Mouse (Mus musculus) lung, postnatal 0 days (tissue): ENCODE data around the gene Cdc37l1.

ENCODE experiments used
- CTCF ChIP-seq: IDR thresholded peaks from 2 replicates; pipeline ENCODE4 v1.5.1; 2016; ENCODE audit warnings: antibody characterized with exemption, mild to moderate bottlenecking
- EP300 ChIP-seq: IDR thresholded peaks from 2 replicates; pipeline ENCODE4 v1.6.1; 2016; ENCODE audit warnings: antibody characterized with exemption, mild to moderate bottlenecking, control low read depth

DNA sequence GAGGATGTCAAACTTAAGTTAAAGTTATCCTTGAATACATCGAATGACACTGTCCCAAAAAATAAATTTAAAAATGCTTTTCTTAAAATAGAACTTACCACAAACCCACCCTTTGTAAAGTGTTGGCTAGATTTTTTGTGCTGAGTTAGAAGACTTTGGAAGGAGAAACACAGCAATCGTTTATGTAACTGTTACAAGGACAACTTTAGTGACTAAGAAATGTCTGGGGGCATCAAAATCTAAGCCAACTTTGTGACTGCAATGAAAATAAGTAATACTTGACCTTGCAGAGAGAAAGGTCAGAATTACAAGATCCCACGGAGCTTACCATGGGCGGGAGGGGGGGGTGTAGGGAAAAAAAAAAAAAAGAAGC is 56.8 kb downstream of the Cdc37l1 start:
- TF ChIP-seq CTCF (no peak), EP300 (no peak)
